ENCODE assay signal across 8 mouse cellular contexts in the genomic region with DNA sequence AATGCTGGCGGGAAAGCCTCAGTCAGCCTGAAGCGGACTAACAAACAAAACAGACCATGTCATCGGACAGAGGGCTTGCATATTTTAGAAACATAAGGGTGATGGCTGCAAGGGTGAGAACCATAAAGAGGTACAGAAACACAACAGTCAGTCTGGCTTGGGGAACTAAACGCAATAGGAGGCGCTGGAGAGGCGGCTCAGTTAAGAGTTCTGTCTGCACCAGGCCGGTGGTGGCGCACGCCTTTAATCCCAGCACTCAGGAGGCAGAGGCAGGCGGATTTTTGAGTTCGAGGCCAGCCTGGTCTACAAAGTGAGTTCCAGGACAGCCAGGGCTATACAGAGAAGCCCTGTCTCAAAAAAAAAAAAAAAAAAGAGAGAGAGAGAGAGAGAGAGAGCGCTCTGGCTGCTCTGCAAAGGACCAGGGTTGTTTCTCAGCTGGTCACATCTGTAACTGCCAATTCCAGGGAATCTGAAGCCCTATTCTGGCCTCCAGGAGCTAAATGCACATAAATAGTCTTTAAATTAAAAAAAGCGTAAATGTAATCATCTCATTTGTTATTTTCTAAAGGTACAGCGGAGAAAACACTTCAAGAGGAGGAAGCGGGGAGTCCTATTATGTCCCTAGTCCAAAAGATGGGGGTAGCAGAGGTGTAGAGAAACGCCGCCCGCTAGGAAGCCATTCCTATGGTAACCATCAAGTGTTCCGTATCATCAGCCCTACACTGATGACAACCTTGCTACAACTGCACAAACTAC. TPM values are rescaled to one million over a fixed set of nuclear protein-coding genes. Genes with fewer than 3 reads are reported as not detected.
DNase-seq lines count a peak whose midpoint lies in the region; ATAC-seq lines count a peak whose summit lies in the region.

No protein-coding gene starts in this region.

- H3K9ac ChIP-seq in lung, embryonic 15.5 days, result peak overlapping the region; percentile 65
- peak overlapping the region; percentile 70; the same call in 1 of the 2 replicates for H3K9ac ChIP-seq in midbrain, embryonic 15.5 days

- no peak for ATAC-seq in CD4-positive, CD25-positive, alpha-beta regulatory T cell, adult 4 months
- ATAC-seq in lung, embryonic 15.5 days (ENCODE audit: borderline replicate concordance, extremely low read depth, low FRiP score, low TSS enrichment), result no peak
- no peak for ATAC-seq in midbrain, embryonic 15.5 days (replicated peaks)
- ATAC-seq in erythroid progenitor cell, adult 5-6 weeks (replicated peaks; ENCODE audit: low FRiP score, poor library complexity, severe bottlenecking), result no peak

- H3K27ac ChIP-seq in lung, embryonic 15.5 days, result no peak overlapping the region
- H3K27ac ChIP-seq in midbrain, embryonic 15.5 days, result no peak overlapping the region

- peak; percentile 60 for DNase-seq in CD4-positive, CD25-positive, alpha-beta regulatory T cell, adult 2 months (ENCODE audit: low read depth, low spot score)
- DNase-seq in lung, postnatal 14 days, result no peak
- peak; percentile 57 for DNase-seq in induced T-regulatory cell, adult 2 months (ENCODE audit: low read depth)
- no peak for DNase-seq in Muller cell, postnatal 12 days (ENCODE audit: inconsistent ontology term)

- no peaks in the 10 kb centered on the region for H3K9me3 ChIP-seq in lung, embryonic 15.5 days
- no peaks in the 10 kb centered on the region for H3K9me3 ChIP-seq in midbrain, embryonic 15.5 days

- H3K4me3 ChIP-seq in lung, embryonic 15.5 days, result peak overlapping the region; percentile 72
- peak overlapping the region; percentile 66 for H3K4me3 ChIP-seq in midbrain, embryonic 15.5 days

- no peaks in the 10 kb centered on the region for H3K27me3 ChIP-seq in lung, embryonic 15.5 days
- H3K27me3 ChIP-seq in midbrain, embryonic 15.5 days (replicated peaks), result no peaks in the 10 kb centered on the region

- peaks cover 43% of the 10 kb centered on the region for H3K4me1 ChIP-seq in lung, embryonic 15.5 days
- H3K4me1 ChIP-seq in midbrain, embryonic 15.5 days, result peaks cover 35% of the 10 kb centered on the region

- peaks cover 31% of the 10 kb centered on the region for H3K36me3 ChIP-seq in lung, embryonic 15.5 days
- peaks cover 26% of the 10 kb centered on the region for H3K36me3 ChIP-seq in midbrain, embryonic 15.5 days (replicated peaks)

- 67% methylated on average over 19 of the region's 19 CpGs for WGBS in lung, embryonic 15.5 days
- 67% methylated on average over 19 of the region's 19 CpGs for WGBS in midbrain, embryonic 15.5 days

- peak overlapping the region; percentile 71 for H3K4me2 ChIP-seq in lung, embryonic 15.5 days
- peak overlapping the region; percentile 60 for H3K4me2 ChIP-seq in midbrain, embryonic 15.5 days

RNA-seq across cellular contexts. Expression of gene Ankrd39, which starts 1.2 kb away (rescaled TPM):
- polyA plus RNA-seq in CD4-positive, CD25-positive, alpha-beta regulatory T cell, adult 4 months (2017; shearing (Covaris generic)), result 10 to 100 TPM; 19.4 to 23.9 TPM
- polyA plus RNA-seq in lung, embryonic 15.5 days (2015; fragmentation: Nextera tagmentation; extraction: Ambion mirVana), result 20.3 and 26.0 TPM in 2 replicates
- 31.5 and 32.5 TPM in 2 replicates for polyA plus RNA-seq in midbrain, embryonic 15.5 days (2015; fragmentation: Nextera tagmentation; extraction: Ambion mirVana)
- not detected in 2 replicates for total RNA-seq in erythroid progenitor cell, adult 5-6 weeks (2015; ENCODE audit: low replicate concordance)
- total RNA-seq in erythroid progenitor cell, adult 5-6 weeks (2017; ENCODE audit: low replicate concordance), result 1.4 and 1.8 TPM in 2 replicates

RNA-seq across cellular contexts. Expression of gene Gm42417, which starts 6.8 kb away (rescaled TPM):
- polyA plus RNA-seq in CD4-positive, CD25-positive, alpha-beta regulatory T cell, adult 4 months (2017; shearing (Covaris generic)), result 1 to 10 TPM in 1 of 2 experiments, not detected in 1; 2.3 TPM
- 0.25 TPM in 1 of 2 replicates, not detected in the other for polyA plus RNA-seq in lung, embryonic 15.5 days (2015; fragmentation: Nextera tagmentation; extraction: Ambion mirVana)
- polyA plus RNA-seq in midbrain, embryonic 15.5 days (2015; fragmentation: Nextera tagmentation; extraction: Ambion mirVana), result 0.33 and 0.81 TPM in 2 replicates
- total RNA-seq in erythroid progenitor cell, adult 5-6 weeks (2015; ENCODE audit: low replicate concordance), result 0.42 TPM in 1 of 2 replicates, not detected in the other
- total RNA-seq in erythroid progenitor cell, adult 5-6 weeks (2017; ENCODE audit: low replicate concordance), result 86.5 TPM in 1 of 2 replicates, not detected in the other

RNA-seq across cellular contexts. Expression of gene Ankrd23, which starts 9.3 kb away (rescaled TPM):
- polyA plus RNA-seq in CD4-positive, CD25-positive, alpha-beta regulatory T cell, adult 4 months (2017; shearing (Covaris generic)), result 100 to 1,000 TPM in 1 of 2 experiments, 10 to 100 TPM in 1; 39.3 to 112 TPM
- 12.4 and 15.9 TPM in 2 replicates for polyA plus RNA-seq in lung, embryonic 15.5 days (2015; fragmentation: Nextera tagmentation; extraction: Ambion mirVana)
- 19.0 and 23.5 TPM in 2 replicates for polyA plus RNA-seq in midbrain, embryonic 15.5 days (2015; fragmentation: Nextera tagmentation; extraction: Ambion mirVana)
- 1.7 TPM in 1 of 2 replicates, not detected in the other for total RNA-seq in erythroid progenitor cell, adult 5-6 weeks (2015; ENCODE audit: low replicate concordance)
- not detected in 2 replicates for total RNA-seq in erythroid progenitor cell, adult 5-6 weeks (2017; ENCODE audit: low replicate concordance)

RNA-seq across cellular contexts. Expression of gene Sema4c, which starts 12.1 kb away (rescaled TPM):
- under 1 TPM in 1 of 2 experiments, not detected in 1; 0.22 TPM for polyA plus RNA-seq in CD4-positive, CD25-positive, alpha-beta regulatory T cell, adult 4 months (2017; shearing (Covaris generic))
- polyA plus RNA-seq in lung, embryonic 15.5 days (2015; fragmentation: Nextera tagmentation; extraction: Ambion mirVana), result 19.3 and 19.9 TPM in 2 replicates
- 34.3 and 37.4 TPM in 2 replicates for polyA plus RNA-seq in midbrain, embryonic 15.5 days (2015; fragmentation: Nextera tagmentation; extraction: Ambion mirVana)
- not detected in 2 replicates for total RNA-seq in erythroid progenitor cell, adult 5-6 weeks (2015; ENCODE audit: low replicate concordance)
- total RNA-seq in erythroid progenitor cell, adult 5-6 weeks (2017; ENCODE audit: low replicate concordance), result 0.45 TPM in 1 of 2 replicates, not detected in the other

RNA-seq across cellular contexts. Expression of gene Cnnm3, which starts 34.4 kb away (rescaled TPM):
- 1 to 10 TPM; 7.5 to 7.6 TPM for polyA plus RNA-seq in CD4-positive, CD25-positive, alpha-beta regulatory T cell, adult 4 months (2017; shearing (Covaris generic))
- polyA plus RNA-seq in lung, embryonic 15.5 days (2015; fragmentation: Nextera tagmentation; extraction: Ambion mirVana), result 3.2 TPM in 2 replicates
- 5.2 and 5.8 TPM in 2 replicates for polyA plus RNA-seq in midbrain, embryonic 15.5 days (2015; fragmentation: Nextera tagmentation; extraction: Ambion mirVana)
- 2.5 and 10.5 TPM in 2 replicates for total RNA-seq in erythroid progenitor cell, adult 5-6 weeks (2015; ENCODE audit: low replicate concordance)
- 3.9 and 9.4 TPM in 2 replicates for total RNA-seq in erythroid progenitor cell, adult 5-6 weeks (2017; ENCODE audit: low replicate concordance)

Comparison
In these comparisons a context has a peak if more than half of its experiments do, and no peak if none do; other contexts are left out.
1. DNase-seq: peak in CD4-positive, CD25-positive, alpha-beta regulatory T cell, adult 2 months (single experiment) and induced T-regulatory cell, adult 2 months (single experiment); none in lung, postnatal 14 days (single experiment) and Muller cell, postnatal 12 days (single experiment).